Mouse (Mus musculus) forebrain, embryonic 12.5 days (tissue): ENCODE results near the gene Wnt1. TPM values are rescaled to one million over a fixed set of nuclear protein-coding genes. Genes with fewer than 3 reads are reported as not detected.

Experiments
- ATAC-seq: fragments of 200-750 bp; cut with Nextera tagmentation; 2 replicates; pipeline ENCODE4 v1.8.0; 2017; ENCODE audit warnings: moderate TSS enrichment; ENCODE audit not compliant: low FRiP score
- H3K27ac ChIP-seq: fragments of 300-500 bp; sonication (generic); 2 replicates; pipeline ENCODE4 v1.5.1; 2016; ENCODE audit warnings: mild to moderate bottlenecking
- H3K27me3 ChIP-seq: fragments of 300-500 bp; sonication (generic); 2 replicates; pipeline ENCODE4 v1.6.1; 2016; ENCODE audit warnings: mild to moderate bottlenecking
- H3K36me3 ChIP-seq: fragments of 300-500 bp; sonication (generic); replicated peaks from 2 replicates; pipeline ENCODE4 v1.6.1; 2016; ENCODE audit warnings: mild to moderate bottlenecking
- H3K4me1 ChIP-seq: fragments of 300-500 bp; sonication (generic); 2 replicates; pipeline ENCODE4 v1.6.1; 2016
- H3K4me2 ChIP-seq: fragments of 300-500 bp; sonication (generic); 2 replicates; pipeline ENCODE4 v1.6.1; 2016; ENCODE audit warnings: mild to moderate bottlenecking, moderate library complexity
- H3K4me3 ChIP-seq: fragments of 300-500 bp; sonication (generic); replicated peaks from 2 replicates; pipeline ENCODE4 v1.5.1; 2016; ENCODE audit warnings: mild to moderate bottlenecking
- H3K9ac ChIP-seq: fragments of 300-500 bp; sonication (generic); 2 replicates; pipeline ENCODE4 v1.6.1; 2016; ENCODE audit warnings: mild to moderate bottlenecking
- H3K9me3 ChIP-seq: fragments of 300-500 bp; sonication (generic); 2 replicates; pipeline ENCODE4 v1.6.1; 2016
- WGBS: fragments of 180-500 bp; shearing (Covaris S2); methylation state at CpG from one replicate; pipeline ENCODE4 v1.1.7; 2016; 5-methylcytosine and 5-hydroxymethylcytosine counted together
- polyA plus RNA-seq: library from polyadenylated mRNA; unstranded; fragments of >200 nt; fragmentation: Nextera tagmentation; extraction: Ambion mirVana; gene quantifications from 2 replicates; pipeline ENCODE4 v1.2.1, GENCODE M21; 2016

Wnt1 gene
- polyA plus RNA-seq, 1 experiment from 2014 or later = 0.61 TPM

GRCm38 (mm10) chr15:98765929-98766328 lies 23.7 kb upstream of the Wnt1 start:
- no peak overlapping the region for H3K27ac ChIP-seq
- no peaks in the 10 kb centered on the region for H3K9me3 ChIP-seq
- 68% methylated on average over 4 of the region's 4 CpGs for WGBS
- peaks cover 5% of the 10 kb centered on the region; the same call in 1 of the 2 replicates for H3K36me3 ChIP-seq
- ATAC-seq = no peak
- H3K4me1 ChIP-seq = peaks cover 19% of the 10 kb centered on the region
- H3K9ac ChIP-seq = no peak overlapping the region
- H3K4me2 ChIP-seq = no peak overlapping the region
- no peak overlapping the region for H3K4me3 ChIP-seq
- H3K27me3 ChIP-seq = peaks cover 64% of the 10 kb centered on the region

- H3K4me2 ChIP-seq = no peak overlapping the region
- H3K4me1 ChIP-seq = peaks cover 16% of the 10 kb centered on the region
- H3K4me3 ChIP-seq = no peak overlapping the region
- H3K27me3 ChIP-seq = peaks cover 87% of the 10 kb centered on the region
- WGBS = 28% methylated on average over 5 of the region's 5 CpGs
- ATAC-seq = no peak
- H3K27ac ChIP-seq = no peak overlapping the region
- no peaks in the 10 kb centered on the region for H3K36me3 ChIP-seq
- H3K9me3 ChIP-seq = no peaks in the 10 kb centered on the region
- no peak overlapping the region for H3K9ac ChIP-seq
Observed at GRCm38 (mm10) chr15:98768259-98768658, 21.4 kb upstream of the Wnt1 start.

- H3K9me3 ChIP-seq = no peaks in the 10 kb centered on the region
- no peaks in the 10 kb centered on the region for H3K36me3 ChIP-seq
- H3K27me3 ChIP-seq = peaks cover 96% of the 10 kb centered on the region
- ATAC-seq = no peak
- 7% methylated on average over 12 of the region's 12 CpGs for WGBS
- H3K4me1 ChIP-seq = peaks cover 27% of the 10 kb centered on the region
- H3K4me3 ChIP-seq = peak overlapping the region; percentile 22; the same call in 1 of the 2 replicates
- H3K27ac ChIP-seq = no peak overlapping the region
- H3K9ac ChIP-seq = no peak overlapping the region
- peak overlapping the region; percentile 37 for H3K4me2 ChIP-seq
Observed at GRCm38 (mm10) chr15:98771813-98772425, 17.7 kb upstream of the Wnt1 start.

- Histone ChIP-seq H3K36me3 (no peaks in the 10 kb centered on the region), H3K27me3 (peaks cover 100% of the 10 kb centered on the region), H3K9me3 (no peaks in the 10 kb centered on the region), H3K4me1 (peaks cover 34% of the 10 kb centered on the region), H3K4me3 (peak overlapping the region; percentile 22), H3K9ac (no peak overlapping the region), H3K4me2 (peak overlapping the region; percentile 37), H3K27ac (no peak overlapping the region)
- 1% methylated on average over 36 of the region's 36 CpGs for WGBS
- ATAC-seq = no peak
Observed at GRCm38 (mm10) chr15:98772511-98773211, 17.0 kb upstream of the Wnt1 start.

GRCm38 (mm10) chr15:98774096-98774495 lies 15.6 kb upstream of the Wnt1 start:
- H3K27me3 ChIP-seq = peaks cover 100% of the 10 kb centered on the region

GRCm38 (mm10) chr15:98775533-98775932 lies 14.1 kb upstream of the Wnt1 start:
- no peak overlapping the region for H3K27ac ChIP-seq
- no peaks in the 10 kb centered on the region for H3K9me3 ChIP-seq
- H3K4me3 ChIP-seq = no peak overlapping the region
- peaks cover 100% of the 10 kb centered on the region for H3K27me3 ChIP-seq
- no peak for ATAC-seq
- H3K4me2 ChIP-seq = no peak overlapping the region
- no peaks in the 10 kb centered on the region for H3K36me3 ChIP-seq
- peaks cover 47% of the 10 kb centered on the region for H3K4me1 ChIP-seq
- H3K9ac ChIP-seq = no peak overlapping the region
- WGBS = 4% methylated on average over 5 of the region's 5 CpGs

More at GRCm38 (mm10) chr15:98774096-98774495, 15.6 kb upstream of the Wnt1 start:
- no peak for ATAC-seq
- peaks cover 43% of the 10 kb centered on the region for H3K4me1 ChIP-seq
- no peak overlapping the region for H3K4me2 ChIP-seq
- H3K9me3 ChIP-seq = no peaks in the 10 kb centered on the region
- H3K36me3 ChIP-seq = no peaks in the 10 kb centered on the region
- 5% methylated on average over 15 of the region's 15 CpGs for WGBS
- no peak overlapping the region for H3K27ac ChIP-seq
- no peak overlapping the region for H3K4me3 ChIP-seq
- no peak overlapping the region for H3K9ac ChIP-seq

- WGBS = under 1% methylated on average over 54 of the region's 62 CpGs
- no peak overlapping the region for H3K9ac ChIP-seq
- ATAC-seq = peak; percentile 71
- H3K27ac ChIP-seq = no peak overlapping the region
- H3K4me1 ChIP-seq = peaks cover 47% of the 10 kb centered on the region
- H3K36me3 ChIP-seq = no peaks in the 10 kb centered on the region
- H3K27me3 ChIP-seq = peaks cover 100% of the 10 kb centered on the region
- no peaks in the 10 kb centered on the region for H3K9me3 ChIP-seq
- peak overlapping the region; percentile 41 for H3K4me2 ChIP-seq
- peak overlapping the region; percentile 24 for H3K4me3 ChIP-seq
Observed at GRCm38 (mm10) chr15:98776280-98777004, 13.2 kb upstream of the Wnt1 start.

GRCm38 (mm10) chr15:98777005-98777616 lies 12.5 kb upstream of the Wnt1 start:
- Histone ChIP-seq H3K4me2 (peak overlapping the region; percentile 41; the same call in 1 of the 2 replicates), H3K27me3 (peaks cover 100% of the 10 kb centered on the region), H3K4me1 (peaks cover 45% of the 10 kb centered on the region), H3K9me3 (no peaks in the 10 kb centered on the region), H3K36me3 (no peaks in the 10 kb centered on the region), H3K27ac (no peak overlapping the region), H3K9ac (no peak overlapping the region), H3K4me3 (0 out of 2 replicates have a peak overlapping the region, but pooled peaks have one; percentile 24)
- no peak for ATAC-seq
- WGBS = under 1% methylated on average over 19 of the region's 19 CpGs

GRCm38 (mm10) chr15:98777762-98778161 lies 11.9 kb upstream of the Wnt1 start, which contains the start of gene Wnt10b:
TSS of gene Wnt10b (minus strand) at chr15:98778150.
- Histone ChIP-seq H3K4me1 (peaks cover 39% of the 10 kb centered on the region), H3K4me3 (peak within 1 kb of the TSS; percentile 24), H3K4me2 (peak within 1 kb of the TSS; percentile 41), H3K9me3 (no peaks in the 10 kb centered on the region), H3K9ac (0 out of 2 replicates have a peak within 1 kb of the TSS, but pooled peaks have one; percentile 2), H3K36me3 (no peaks in the 10 kb centered on the region), H3K27ac (no peak within 1 kb of the TSS), H3K27me3 (peaks cover 100% of the 10 kb centered on the region)
- no peak for ATAC-seq
- under 1% methylated on average over 28 of the region's 33 CpGs for WGBS

GRCm38 (mm10) chr15:98778191-98778770 lies 11.4 kb upstream of the Wnt1 start:
- Histone ChIP-seq H3K27me3 (peaks cover 100% of the 10 kb centered on the region), H3K27ac (no peak overlapping the region), H3K4me3 (peak overlapping the region; percentile 19), H3K9me3 (no peaks in the 10 kb centered on the region), H3K4me1 (peaks cover 36% of the 10 kb centered on the region), H3K4me2 (peak overlapping the region; percentile 21), H3K9ac (0 out of 2 replicates have a peak overlapping the region, but pooled peaks have one; percentile 2), H3K36me3 (no peaks in the 10 kb centered on the region)
- WGBS = under 1% methylated on average over 25 of the region's 25 CpGs
- ATAC-seq = no peak

- peaks cover 97% of the 10 kb centered on the region for H3K27me3 ChIP-seq
Observed at GRCm38 (mm10) chr15:98778806-98779205, 10.9 kb upstream of the Wnt1 start.

More at GRCm38 (mm10) chr15:98778806-98779205, 10.9 kb upstream of the Wnt1 start:
- H3K4me1 ChIP-seq = peaks cover 36% of the 10 kb centered on the region
- H3K9me3 ChIP-seq = no peaks in the 10 kb centered on the region
- H3K27ac ChIP-seq = no peak overlapping the region
- no peak overlapping the region for H3K9ac ChIP-seq
- H3K4me3 ChIP-seq = no peak overlapping the region
- H3K4me2 ChIP-seq = no peak overlapping the region
- no peaks in the 10 kb centered on the region for H3K36me3 ChIP-seq
- ATAC-seq = no peak
- 2% methylated on average over 6 of the region's 11 CpGs for WGBS
